Mouse (Mus musculus) midbrain, embryonic 14.5 days (tissue): ENCODE measurements around the gene Nhlrc2. TPM values are rescaled to one million over a fixed set of nuclear protein-coding genes. Genes with fewer than 3 reads are reported as not detected.

ENCODE experiments used
- ATAC-seq: fragments of 200-750 bp; cut with Nextera tagmentation; 2 replicates; pipeline ENCODE4 v1.8.0; 2017; ENCODE audit warnings: moderate number of reproducible peaks, moderate library complexity; ENCODE audit not compliant: low FRiP score, low TSS enrichment
- DNase-seq: peaks from one replicate; pipeline ENCODE4 v3.0.0-alpha.2; 2015
- H3K27ac ChIP-seq: fragments of 300-500 bp; sonication (generic); replicated peaks from 2 replicates; pipeline ENCODE4 v1.5.1; 2014; ENCODE audit warnings: mild to moderate bottlenecking, low read depth, low read length, moderate library complexity
- H3K27me3 ChIP-seq: fragments of 300-500 bp; sonication (generic); 2 replicates; pipeline ENCODE4 v1.6.1; 2014; ENCODE audit warnings: low read length, control low read depth, mixed read lengths; ENCODE audit not compliant: control insufficient read depth, insufficient read depth
- H3K36me3 ChIP-seq: fragments of 300-500 bp; sonication (generic); 2 replicates; pipeline ENCODE4 v1.6.1; 2014; ENCODE audit warnings: low read length, control low read depth; ENCODE audit not compliant: control insufficient read depth, insufficient read depth
- H3K4me1 ChIP-seq: fragments of 300-500 bp; sonication (generic); 2 replicates; pipeline ENCODE4 v1.6.1; 2014; ENCODE audit warnings: mild to moderate bottlenecking, antibody characterized with exemption, low read length, control low read depth; ENCODE audit not compliant: control insufficient read depth, insufficient read depth
- H3K4me2 ChIP-seq: fragments of 300-500 bp; sonication (generic); 2 replicates; pipeline ENCODE4 v1.6.1; 2014; ENCODE audit warnings: mild to moderate bottlenecking, low read length, moderate library complexity
- H3K4me3 ChIP-seq: fragments of 300-500 bp; sonication (generic); replicated peaks from 2 replicates; pipeline ENCODE4 v1.5.1; 2014; ENCODE audit warnings: low read depth, low read length
- H3K9ac ChIP-seq: fragments of 300-500 bp; sonication (generic); replicated peaks from 2 replicates; pipeline ENCODE4 v1.6.1; 2014; ENCODE audit warnings: mild to moderate bottlenecking, low read length, moderate library complexity
- H3K9me3 ChIP-seq: fragments of 300-500 bp; sonication (generic); 2 replicates; pipeline ENCODE4 v1.6.1; 2016; ENCODE audit warnings: low read length, control low read depth, mixed read lengths; ENCODE audit not compliant: control insufficient read depth
- WGBS: fragments of 180-500 bp; shearing (Covaris S2); extraction: QIAGEN DNeasy Blood & Tissue Kit; methylation state at CpG from one replicate; pipeline ENCODE4 v1.1.7; 2014; 5-methylcytosine and 5-hydroxymethylcytosine counted together
- polyA plus RNA-seq: library from polyadenylated mRNA; unstranded; fragments of >200 nt; fragmentation: Nextera tagmentation; extraction: Ambion mirVana; gene quantifications from 2 replicates; pipeline ENCODE4 v1.2.1, GENCODE M21; 2014

Gene Nhlrc2
- polyA plus RNA-seq, 1 experiment from 2014 or later = 11.5 TPM

DNA sequence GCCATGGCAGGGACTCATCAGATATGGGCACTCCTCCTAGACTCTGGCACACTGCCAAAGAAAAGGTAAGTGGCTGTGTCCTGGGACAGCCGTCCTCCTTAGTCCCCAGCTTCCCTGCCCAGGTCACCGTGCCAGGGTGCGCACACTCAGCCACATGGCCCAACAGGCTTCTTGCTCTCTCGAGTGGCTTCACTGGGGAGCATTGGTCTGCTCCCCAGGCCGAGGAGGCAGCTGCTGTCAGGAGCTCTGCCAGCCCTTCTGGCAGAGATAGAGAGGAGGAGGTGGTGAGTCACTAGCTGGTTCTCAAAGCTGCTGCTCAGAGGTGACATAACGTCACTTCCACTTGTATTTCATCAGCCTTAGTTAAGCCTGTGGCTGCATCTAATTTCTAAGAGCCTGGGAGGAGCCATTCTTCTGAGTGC, 40.2 kb downstream of the Nhlrc2 start:
- 80% methylated on average over 6 of the region's 6 CpGs for WGBS
- DNase-seq (no peak), ATAC-seq (no peak)
- H3K4me3 ChIP-seq = no peak overlapping the region
- peaks cover 52% of the 10 kb centered on the region for H3K36me3 ChIP-seq
- no peak overlapping the region for H3K27ac ChIP-seq
- no peak overlapping the region for H3K4me2 ChIP-seq
- no peaks in the 10 kb centered on the region for H3K27me3 ChIP-seq
- no peaks in the 10 kb centered on the region for H3K9me3 ChIP-seq
- H3K4me1 ChIP-seq = no peaks in the 10 kb centered on the region; the same call in 1 of the 2 replicates
- H3K9ac ChIP-seq = no peak overlapping the region

DNA sequence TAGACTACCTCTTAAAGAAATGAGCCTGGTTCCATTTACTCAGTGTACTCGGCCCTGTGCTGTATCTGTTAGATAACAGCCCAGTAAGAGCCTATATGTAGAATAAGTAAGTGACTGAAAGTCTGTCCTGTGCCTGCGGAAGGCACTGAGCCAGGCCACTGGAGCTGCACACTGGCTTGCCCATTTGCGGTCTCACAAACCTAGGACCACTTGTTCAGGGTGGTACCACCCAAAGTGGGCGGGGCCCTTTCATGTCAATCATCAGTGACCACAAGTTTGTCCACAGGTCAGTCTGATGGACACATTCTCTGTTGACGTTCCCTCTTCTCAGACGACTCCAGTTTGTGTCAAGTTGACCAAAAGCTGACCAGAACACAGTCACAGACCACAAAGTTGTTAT, 40.9 kb downstream of the Nhlrc2 start:
- Histone ChIP-seq H3K4me2 (no peak overlapping the region), H3K9ac (no peak overlapping the region), H3K36me3 (peaks cover 54% of the 10 kb centered on the region), H3K4me1 (no peaks in the 10 kb centered on the region; the same call in 1 of the 2 replicates), H3K27ac (no peak overlapping the region), H3K27me3 (no peaks in the 10 kb centered on the region), H3K4me3 (no peak overlapping the region), H3K9me3 (no peaks in the 10 kb centered on the region)
- 95% methylated on average over 6 of the region's 6 CpGs for WGBS
- no peak for DNase-seq
- ATAC-seq = no peak

DNA sequence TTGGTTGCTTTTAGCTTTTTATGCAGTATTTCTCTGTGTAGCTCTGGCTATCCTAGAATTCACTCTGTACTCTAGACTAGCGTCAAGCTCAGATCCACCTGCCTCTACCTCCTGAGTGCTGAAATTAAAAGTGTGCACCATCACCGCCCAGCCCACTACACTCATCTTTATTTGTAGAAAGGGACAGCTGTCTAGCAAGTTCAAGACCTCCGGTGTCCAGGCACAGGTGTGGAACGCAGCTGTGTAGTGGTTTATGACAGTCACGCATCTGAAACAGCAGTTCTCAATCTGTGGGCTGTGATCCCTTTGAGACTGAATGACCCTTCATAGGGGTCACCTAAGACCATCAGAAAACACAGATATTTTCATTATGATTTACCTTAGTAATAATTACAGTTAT, 41.4 kb downstream of the Nhlrc2 start:
- ATAC-seq (no peak), DNase-seq (no peak)
- no peak overlapping the region for H3K4me3 ChIP-seq
- no peak overlapping the region for H3K4me2 ChIP-seq
- 98% methylated on average over 5 of the region's 5 CpGs for WGBS
- no peak overlapping the region for H3K27ac ChIP-seq
- no peaks in the 10 kb centered on the region for H3K9me3 ChIP-seq
- H3K4me1 ChIP-seq = no peaks in the 10 kb centered on the region; the same call in 1 of the 2 replicates
- no peaks in the 10 kb centered on the region for H3K27me3 ChIP-seq
- H3K9ac ChIP-seq = no peak overlapping the region
- H3K36me3 ChIP-seq = peaks cover 57% of the 10 kb centered on the region

DNA sequence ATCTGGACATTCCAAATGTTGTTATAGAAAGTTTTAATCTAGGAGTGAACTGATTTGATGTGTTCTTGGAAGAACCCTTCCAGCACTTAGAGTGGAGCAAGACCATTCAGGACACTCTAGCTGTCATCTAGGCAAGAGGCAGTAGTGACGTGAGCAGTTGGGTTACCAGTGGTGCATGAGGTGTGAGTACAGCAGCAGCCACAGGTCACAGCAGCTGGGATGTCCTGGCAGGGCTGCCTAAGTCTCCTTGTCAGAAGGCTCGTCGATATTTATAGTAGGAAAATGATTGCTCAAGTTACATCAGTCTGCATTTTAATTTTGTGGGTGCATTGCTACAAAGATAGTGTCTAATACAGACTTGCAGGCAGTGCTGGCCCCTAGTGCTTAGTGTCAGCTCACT, 42.2 kb downstream of the Nhlrc2 start:
- H3K36me3 ChIP-seq = peaks cover 64% of the 10 kb centered on the region
- 97% methylated on average over 3 of the region's 3 CpGs for WGBS
- H3K27ac ChIP-seq = no peak overlapping the region
- no peaks in the 10 kb centered on the region for H3K27me3 ChIP-seq
- H3K4me1 ChIP-seq = no peaks in the 10 kb centered on the region; the same call in 1 of the 2 replicates
- no peak overlapping the region for H3K4me2 ChIP-seq
- no peak overlapping the region for H3K4me3 ChIP-seq
- ATAC-seq (no peak), DNase-seq (no peak)
- H3K9ac ChIP-seq = no peak overlapping the region
- H3K9me3 ChIP-seq = no peaks in the 10 kb centered on the region

DNA sequence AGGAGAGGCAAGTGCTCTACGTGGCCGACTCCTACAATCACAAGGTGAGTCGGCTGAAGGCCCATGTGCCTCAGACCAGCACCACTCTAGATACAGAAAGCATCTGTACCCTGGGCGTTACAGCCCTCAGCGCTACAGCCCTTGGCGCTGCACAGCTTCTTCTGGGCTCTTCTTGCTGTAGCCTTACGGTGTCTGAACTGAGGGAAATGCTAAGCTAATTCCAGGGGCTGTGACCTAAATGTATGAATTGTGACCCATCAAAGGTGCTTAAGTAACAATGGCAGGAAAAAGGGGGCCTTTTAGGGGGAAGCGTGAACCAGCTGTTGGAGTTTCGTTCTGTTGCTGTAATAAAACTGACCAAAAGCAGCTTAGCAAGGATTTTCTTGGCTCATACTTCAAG, 44.4 kb downstream of the Nhlrc2 start:
- DNase-seq (no peak), ATAC-seq (no peak)
- H3K36me3 ChIP-seq = peaks cover 81% of the 10 kb centered on the region
- H3K4me1 ChIP-seq = no peaks in the 10 kb centered on the region
- WGBS = 94% methylated on average over 9 of the region's 9 CpGs
- H3K4me3 ChIP-seq = no peak overlapping the region
- H3K9ac ChIP-seq = no peak overlapping the region
- no peaks in the 10 kb centered on the region for H3K9me3 ChIP-seq
- H3K27me3 ChIP-seq = no peaks in the 10 kb centered on the region
- no peak overlapping the region for H3K27ac ChIP-seq
- no peak overlapping the region for H3K4me2 ChIP-seq

DNA sequence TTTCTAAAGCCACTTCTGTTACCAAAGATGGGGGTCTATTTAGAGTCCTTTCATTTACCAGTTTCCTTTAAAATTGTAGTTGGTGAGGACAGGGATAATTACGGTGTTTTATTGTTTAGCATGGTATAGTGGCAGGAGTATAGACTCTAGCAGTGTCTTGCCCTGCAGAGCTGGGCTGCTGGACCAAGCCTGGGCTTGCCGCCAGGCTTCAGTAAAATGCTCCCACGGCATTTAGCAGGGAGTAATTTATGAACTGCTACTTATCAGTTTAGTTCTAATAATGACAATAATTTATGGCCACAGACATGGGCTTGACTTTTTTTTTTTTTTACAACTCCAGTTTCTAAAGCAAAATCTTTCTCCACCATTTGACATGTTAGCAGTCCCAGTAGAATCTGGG, 51.9 kb downstream of the Nhlrc2 start:
- Histone ChIP-seq H3K4me2 (no peak overlapping the region), H3K9me3 (no peaks in the 10 kb centered on the region), H3K9ac (no peak overlapping the region), H3K27me3 (no peaks in the 10 kb centered on the region), H3K4me3 (no peak overlapping the region), H3K27ac (no peak overlapping the region), H3K36me3 (peaks cover 43% of the 10 kb centered on the region), H3K4me1 (no peaks in the 10 kb centered on the region)
- no peak for ATAC-seq
- no peak for DNase-seq
- WGBS = 91% methylated on average over 3 of the region's 3 CpGs

DNA sequence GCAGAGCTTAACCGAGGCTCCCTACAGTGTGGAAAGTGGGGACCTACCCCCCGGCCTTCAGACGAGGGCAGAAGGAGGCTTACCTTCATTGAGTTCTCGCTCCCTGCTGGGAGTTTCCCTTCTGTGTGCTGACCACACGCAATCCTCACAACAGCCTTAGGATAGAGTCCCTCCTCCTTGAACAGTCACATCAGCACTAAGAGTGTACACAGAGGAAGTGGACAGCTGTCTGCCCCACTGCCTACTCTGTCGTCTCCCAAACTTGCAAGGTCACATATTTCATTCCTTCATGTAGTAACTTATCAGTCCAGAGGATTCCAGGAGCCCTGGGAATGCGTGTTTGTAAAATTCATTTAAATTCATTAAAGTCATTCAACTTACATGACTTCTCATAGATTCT, 52.7 kb downstream of the Nhlrc2 start:
- no peak overlapping the region for H3K4me2 ChIP-seq
- no peak for ATAC-seq
- no peak overlapping the region for H3K27ac ChIP-seq
- no peak overlapping the region for H3K9ac ChIP-seq
- no peak overlapping the region for H3K4me3 ChIP-seq
- no peaks in the 10 kb centered on the region for H3K4me1 ChIP-seq
- H3K27me3 ChIP-seq = no peaks in the 10 kb centered on the region
- no peaks in the 10 kb centered on the region for H3K9me3 ChIP-seq
- DNase-seq = no peak
- 84% methylated on average over 7 of the region's 7 CpGs for WGBS
- H3K36me3 ChIP-seq = peaks cover 36% of the 10 kb centered on the region

DNA sequence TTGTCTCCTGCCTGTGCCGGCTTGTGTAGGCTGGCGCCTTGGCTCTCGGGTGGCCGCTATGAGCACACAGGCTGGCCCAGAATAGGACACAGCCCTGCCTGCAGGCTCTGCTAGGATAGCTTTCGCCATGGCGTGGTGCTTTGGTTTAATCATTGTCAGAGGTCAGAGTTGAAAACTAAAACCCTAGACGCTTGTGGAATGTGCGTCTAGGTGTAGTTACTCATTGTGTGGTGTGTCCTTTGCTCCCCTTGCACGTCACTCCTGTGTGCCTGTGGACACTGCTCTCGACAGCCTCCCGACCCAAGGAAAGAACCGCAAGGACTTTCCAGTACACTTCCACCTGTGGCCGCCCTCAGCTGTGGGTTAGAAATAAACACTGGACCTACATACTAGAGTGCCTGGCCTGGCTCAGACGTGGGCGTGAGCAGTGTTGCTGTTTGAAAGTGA, 53.9 kb downstream of the Nhlrc2 start:
- H3K27ac ChIP-seq = no peak overlapping the region
- H3K4me3 ChIP-seq = no peak overlapping the region
- no peaks in the 10 kb centered on the region for H3K4me1 ChIP-seq
- no peak overlapping the region for H3K9ac ChIP-seq
- WGBS = 94% methylated on average over 15 of the region's 15 CpGs
- DNase-seq (no peak), ATAC-seq (no peak)
- peaks cover 30% of the 10 kb centered on the region for H3K36me3 ChIP-seq
- H3K27me3 ChIP-seq = no peaks in the 10 kb centered on the region
- no peak overlapping the region for H3K4me2 ChIP-seq
- no peaks in the 10 kb centered on the region for H3K9me3 ChIP-seq

DNA sequence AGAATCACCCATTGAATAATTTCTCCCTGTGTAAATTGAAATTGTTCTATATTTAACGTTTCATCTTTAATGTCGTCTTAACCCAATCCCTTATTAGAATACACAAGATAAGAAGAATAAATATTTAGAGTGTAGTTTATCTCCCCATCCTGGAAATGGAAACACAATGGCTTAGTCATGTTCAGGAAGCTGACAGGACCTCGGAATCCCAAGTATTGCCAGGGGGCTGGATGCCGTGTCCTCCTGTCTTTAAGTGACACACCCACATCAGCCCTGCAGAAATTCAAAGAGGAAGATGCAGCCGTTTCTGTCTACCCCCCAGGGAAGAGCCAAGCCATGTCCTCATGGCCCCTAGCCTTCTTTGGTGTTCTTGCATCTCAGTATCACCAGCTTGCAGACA, 60.9 kb downstream of the Nhlrc2 start:
- no peak overlapping the region for H3K4me3 ChIP-seq
- H3K27me3 ChIP-seq = no peaks in the 10 kb centered on the region
- ATAC-seq (no peak), DNase-seq (no peak)
- H3K27ac ChIP-seq = no peak overlapping the region
- 64% methylated on average over 5 of the region's 5 CpGs for WGBS
- no peaks in the 10 kb centered on the region for H3K36me3 ChIP-seq
- no peaks in the 10 kb centered on the region for H3K4me1 ChIP-seq
- no peak overlapping the region for H3K4me2 ChIP-seq
- H3K9ac ChIP-seq = no peak overlapping the region
- no peaks in the 10 kb centered on the region for H3K9me3 ChIP-seq
